Mouse (Mus musculus) midbrain, embryonic 16.5 days (tissue): Measurements from ENCODE around the gene Ttc7b. TPM values are rescaled to one million over a fixed set of nuclear protein-coding genes. Genes with fewer than 3 reads are reported as not detected.

ENCODE experiments used
- ATAC-seq: fragments of 200-750 bp; cut with Nextera tagmentation; 2 replicates; pipeline ENCODE4 v1.8.0; 2017; ENCODE audit warnings: moderate TSS enrichment
- H3K27ac ChIP-seq: fragments of 300-500 bp; sonication (generic); 2 replicates; pipeline ENCODE4 v1.5.1; 2014; ENCODE audit warnings: mild to moderate bottlenecking, low read length, mixed read lengths
- H3K27me3 ChIP-seq: fragments of 300-500 bp; sonication (generic); 2 replicates; pipeline ENCODE4 v1.6.1; 2014; ENCODE audit warnings: low read depth, low read length, mixed read lengths; ENCODE audit not compliant: control insufficient read depth, insufficient read depth
- H3K36me3 ChIP-seq: fragments of 300-500 bp; sonication (generic); 2 replicates; pipeline ENCODE4 v1.6.1; 2014; ENCODE audit warnings: mild to moderate bottlenecking, low read length, moderate library complexity, mixed read lengths; ENCODE audit not compliant: control insufficient read depth, insufficient read depth
- H3K4me1 ChIP-seq: fragments of 300-500 bp; sonication (generic); 2 replicates; pipeline ENCODE4 v1.6.1; 2014; ENCODE audit warnings: mild to moderate bottlenecking, low read length, mixed read lengths; ENCODE audit not compliant: control insufficient read depth, insufficient read depth
- H3K4me2 ChIP-seq: fragments of 300-500 bp; sonication (generic); 2 replicates; pipeline ENCODE4 v1.6.1; 2014; ENCODE audit warnings: mild to moderate bottlenecking, low read length, mixed read lengths
- H3K4me3 ChIP-seq: fragments of 300-500 bp; sonication (generic); 2 replicates; pipeline ENCODE4 v1.5.1; 2014; ENCODE audit warnings: low read depth, mild to moderate bottlenecking, low read length, moderate library complexity, mixed read lengths
- H3K9ac ChIP-seq: fragments of 300-500 bp; sonication (generic); 2 replicates; pipeline ENCODE4 v1.6.1; 2014; ENCODE audit warnings: low read depth, low read length, mixed read lengths
- H3K9me3 ChIP-seq: fragments of 300-500 bp; sonication (generic); replicated peaks from 2 replicates; pipeline ENCODE4 v1.6.1; 2014; ENCODE audit warnings: mild to moderate bottlenecking, low read length, mixed read lengths; ENCODE audit not compliant: control insufficient read depth, poor library complexity, severe bottlenecking
- WGBS: fragments of 180-500 bp; shearing (Covaris S2); extraction: QIAGEN DNeasy Blood & Tissue Kit; methylation state at CpG from one replicate; pipeline ENCODE4 v1.1.7; 2014; 5-methylcytosine and 5-hydroxymethylcytosine counted together
- polyA plus RNA-seq: library from polyadenylated mRNA; unstranded; fragments of >200 nt; fragmentation: Nextera tagmentation; extraction: Ambion mirVana; gene quantifications from 2 replicates; pipeline ENCODE4 v1.2.1, GENCODE M21; 2015

The Ttc7b gene
- polyA plus RNA-seq, 1 experiment from 2014 or later = 7.2 TPM

DNA sequence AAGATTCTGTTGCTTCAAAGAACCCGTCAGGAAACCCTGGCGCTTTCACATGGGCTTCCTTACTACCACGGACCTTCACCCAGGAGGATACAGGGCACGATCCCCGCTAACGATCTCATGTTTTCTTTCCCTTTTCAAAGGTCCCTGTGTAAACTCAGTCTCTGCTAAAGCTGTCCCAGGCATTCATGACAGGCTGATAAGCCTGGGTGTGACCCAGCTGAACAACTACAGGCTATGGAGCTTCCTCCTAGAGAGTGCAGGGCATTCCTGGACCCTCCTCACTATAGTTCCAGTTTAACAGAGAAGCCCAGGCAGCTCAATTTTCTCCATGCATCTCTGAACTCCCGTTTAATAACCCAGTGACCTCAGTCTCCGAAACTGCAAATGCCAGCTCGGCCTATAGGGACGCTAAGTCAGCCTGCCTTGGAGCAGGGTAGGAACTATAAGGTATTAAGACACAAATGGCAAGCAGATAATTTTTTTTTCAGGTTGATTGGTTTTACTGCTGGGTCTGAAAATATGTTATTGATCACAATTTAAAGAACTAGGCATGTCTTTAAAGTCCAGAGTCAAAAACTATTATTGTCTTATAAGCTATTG is 41.3 kb downstream of the Ttc7b start:
- WGBS = 73% methylated on average over 10 of the region's 10 CpGs
- ATAC-seq = no peak
- Histone ChIP-seq H3K9me3 (no peaks in the 10 kb centered on the region), H3K4me2 (no peak overlapping the region), H3K4me1 (no peaks in the 10 kb centered on the region), H3K27me3 (no peaks in the 10 kb centered on the region), H3K4me3 (no peak overlapping the region), H3K27ac (no peak overlapping the region), H3K9ac (no peak overlapping the region), H3K36me3 (no peaks in the 10 kb centered on the region)

DNA sequence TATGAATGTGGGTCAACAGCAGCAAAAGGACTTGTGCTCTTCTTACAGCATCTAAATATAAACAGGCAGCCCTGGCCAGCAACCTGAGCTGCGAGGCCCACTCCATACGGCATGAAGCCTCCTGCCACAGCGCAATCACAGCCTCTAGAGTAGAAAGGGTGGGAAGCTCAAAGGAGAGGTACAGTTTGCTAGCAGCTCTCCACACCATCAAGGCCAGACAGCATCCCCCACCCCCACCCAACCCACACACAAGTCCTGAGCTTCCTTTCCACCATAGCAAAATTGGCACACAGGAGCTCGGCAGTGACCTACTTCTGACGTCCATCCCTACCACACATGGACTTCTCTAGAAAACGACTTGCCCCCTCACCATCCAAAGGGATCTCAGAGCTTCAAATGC is 42.0 kb downstream of the Ttc7b start:
- Histone ChIP-seq H3K4me2 (no peak overlapping the region), H3K36me3 (no peaks in the 10 kb centered on the region), H3K9ac (no peak overlapping the region), H3K27ac (no peak overlapping the region), H3K9me3 (no peaks in the 10 kb centered on the region), H3K27me3 (no peaks in the 10 kb centered on the region), H3K4me1 (no peaks in the 10 kb centered on the region), H3K4me3 (no peak overlapping the region)
- WGBS = 84% methylated on average over 6 of the region's 6 CpGs
- no peak for ATAC-seq

DNA sequence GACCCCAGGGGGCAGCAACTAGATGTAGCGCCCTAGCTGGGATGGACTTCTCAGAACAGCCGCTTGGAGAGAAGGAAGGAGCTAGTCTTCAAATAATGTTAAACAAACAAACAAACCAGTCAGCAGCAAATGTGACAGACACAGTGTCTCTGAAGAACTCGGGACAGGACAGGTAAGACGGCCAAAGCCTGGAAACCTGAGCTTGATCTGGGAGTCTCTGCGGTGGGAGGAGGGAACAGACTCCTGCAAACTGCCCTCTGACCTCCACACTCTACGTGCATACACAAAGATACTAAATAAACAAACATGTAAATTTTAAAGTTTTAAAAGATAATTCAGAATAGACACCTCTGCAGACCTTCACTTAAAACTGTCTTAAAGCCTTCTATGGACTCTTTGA is 42.5 kb downstream of the Ttc7b start:
- Histone ChIP-seq H3K36me3 (no peaks in the 10 kb centered on the region), H3K27me3 (no peaks in the 10 kb centered on the region), H3K4me3 (no peak overlapping the region), H3K9me3 (no peaks in the 10 kb centered on the region), H3K9ac (no peak overlapping the region), H3K27ac (no peak overlapping the region), H3K4me2 (no peak overlapping the region), H3K4me1 (no peaks in the 10 kb centered on the region)
- ATAC-seq = no peak
- 89% methylated on average over 6 of the region's 6 CpGs for WGBS

DNA sequence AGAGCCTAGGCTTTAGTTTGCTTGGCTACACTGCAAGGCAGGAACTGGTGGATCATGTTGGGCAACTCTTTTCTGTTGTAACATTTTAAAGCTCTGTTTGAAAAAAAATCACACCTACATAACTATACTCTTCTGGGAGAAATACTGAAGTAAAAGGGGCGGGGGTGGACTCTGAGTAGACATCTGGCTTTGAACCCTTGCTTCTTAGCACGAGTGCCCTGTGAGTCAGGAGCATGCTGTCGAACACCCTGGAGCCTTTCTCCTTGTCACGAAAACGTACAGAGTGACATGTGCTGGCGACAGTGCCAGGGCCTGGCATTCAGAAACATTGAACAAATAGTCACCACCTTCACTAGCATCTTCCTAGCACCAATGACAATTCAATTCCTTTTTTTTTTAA is 43.2 kb downstream of the Ttc7b start:
- no peaks in the 10 kb centered on the region for H3K9me3 ChIP-seq

DNA sequence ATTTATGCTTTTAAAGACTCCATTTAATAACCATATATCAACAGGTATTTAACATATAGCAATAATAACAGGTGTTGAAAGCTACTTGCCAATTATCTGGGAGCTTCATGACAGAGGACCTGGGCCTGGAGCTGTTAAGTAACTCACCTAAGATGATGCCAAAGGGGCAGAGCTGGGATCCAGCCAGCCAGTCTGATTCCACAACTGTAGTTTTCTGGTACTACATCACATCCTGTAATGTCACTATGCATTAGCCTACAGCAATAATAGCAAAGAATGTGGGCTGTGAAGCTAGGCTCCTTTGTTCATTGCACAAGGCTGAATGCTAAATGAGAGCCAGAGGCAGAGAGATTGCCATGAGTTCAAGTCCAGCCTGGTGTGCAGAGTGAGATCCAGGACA is 44.3 kb downstream of the Ttc7b start:
- H3K4me1 ChIP-seq = no peaks in the 10 kb centered on the region
- no peak overlapping the region for H3K4me2 ChIP-seq
- no peak overlapping the region for H3K9ac ChIP-seq
- ATAC-seq = no peak
- no peak overlapping the region for H3K4me3 ChIP-seq
- no peaks in the 10 kb centered on the region for H3K27me3 ChIP-seq
- no peaks in the 10 kb centered on the region for H3K36me3 ChIP-seq
- no peaks in the 10 kb centered on the region for H3K9me3 ChIP-seq
- H3K27ac ChIP-seq = no peak overlapping the region

More for the DNA sequence above, 43.2 kb downstream of the Ttc7b start:
- H3K27me3 ChIP-seq = no peaks in the 10 kb centered on the region
- no peak overlapping the region for H3K4me2 ChIP-seq
- H3K9ac ChIP-seq = no peak overlapping the region
- no peaks in the 10 kb centered on the region for H3K4me1 ChIP-seq
- H3K4me3 ChIP-seq = no peak overlapping the region
- no peak for ATAC-seq
- 92% methylated on average over 6 of the region's 6 CpGs for WGBS
- H3K27ac ChIP-seq = no peak overlapping the region
- H3K36me3 ChIP-seq = no peaks in the 10 kb centered on the region

DNA sequence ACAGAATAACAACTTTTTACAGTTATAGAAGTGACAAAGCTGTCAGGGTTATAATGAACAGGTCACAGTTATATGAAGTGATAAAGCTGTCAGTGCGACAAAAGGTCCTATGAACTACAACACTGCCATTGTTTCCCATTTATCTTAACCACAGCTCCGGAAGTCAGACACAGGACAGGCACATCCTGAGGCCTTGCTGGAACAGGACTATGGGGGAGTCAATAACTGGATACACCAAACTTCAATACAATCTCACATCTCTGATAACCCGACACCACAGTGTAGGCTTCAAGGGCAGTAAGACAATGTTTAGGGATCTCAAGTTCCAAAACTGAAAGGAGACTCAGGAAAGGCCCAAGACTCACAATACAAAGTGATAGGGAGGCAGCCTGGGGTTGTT is 45.1 kb downstream of the Ttc7b start:
- Histone ChIP-seq H3K27me3 (no peaks in the 10 kb centered on the region), H3K9ac (no peak overlapping the region), H3K9me3 (no peaks in the 10 kb centered on the region), H3K4me2 (no peak overlapping the region), H3K27ac (no peak overlapping the region), H3K36me3 (no peaks in the 10 kb centered on the region), H3K4me3 (no peak overlapping the region), H3K4me1 (no peaks in the 10 kb centered on the region)
- WGBS = 78% methylated on average over 3 of the region's 3 CpGs
- no peak for ATAC-seq

DNA sequence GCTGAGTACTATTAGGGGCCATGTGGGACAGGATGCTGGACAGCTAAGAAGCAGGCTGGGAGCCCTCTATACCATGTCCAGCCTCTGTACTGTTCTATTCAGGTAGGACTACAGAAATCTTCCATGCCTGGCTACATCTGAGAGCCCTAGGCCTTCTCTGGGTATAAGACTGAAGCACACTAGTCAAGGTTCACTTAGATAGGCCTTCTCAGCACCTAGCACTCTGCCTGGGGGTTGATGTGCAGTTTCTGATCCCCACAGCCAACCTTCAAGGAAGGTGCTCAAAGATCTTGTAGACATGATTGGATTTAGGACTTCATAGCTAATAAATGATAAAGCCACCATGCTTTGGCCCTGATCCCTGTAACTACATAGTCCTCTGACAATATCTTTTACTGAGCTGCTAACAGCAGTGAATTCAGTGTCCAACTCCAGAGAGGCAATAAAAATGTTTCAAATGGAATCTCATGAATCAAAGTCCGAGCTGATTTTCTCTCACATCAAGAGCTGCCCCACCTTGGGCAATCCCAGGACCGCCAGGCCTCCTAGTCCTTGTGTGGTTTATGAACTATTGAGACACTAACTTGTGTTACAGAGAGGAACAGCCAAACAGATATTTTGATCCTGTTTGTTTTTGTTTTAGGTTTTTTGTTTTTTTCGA is 45.8 kb downstream of the Ttc7b start:
- H3K36me3 ChIP-seq = no peaks in the 10 kb centered on the region
- no peaks in the 10 kb centered on the region for H3K9me3 ChIP-seq
- no peak overlapping the region for H3K9ac ChIP-seq
- H3K27ac ChIP-seq = no peak overlapping the region
- WGBS = 90% methylated on average over 3 of the region's 3 CpGs
- H3K4me1 ChIP-seq = no peaks in the 10 kb centered on the region
- ATAC-seq = no peak
- H3K4me2 ChIP-seq = no peak overlapping the region
- no peak overlapping the region for H3K4me3 ChIP-seq
- no peaks in the 10 kb centered on the region for H3K27me3 ChIP-seq

DNA sequence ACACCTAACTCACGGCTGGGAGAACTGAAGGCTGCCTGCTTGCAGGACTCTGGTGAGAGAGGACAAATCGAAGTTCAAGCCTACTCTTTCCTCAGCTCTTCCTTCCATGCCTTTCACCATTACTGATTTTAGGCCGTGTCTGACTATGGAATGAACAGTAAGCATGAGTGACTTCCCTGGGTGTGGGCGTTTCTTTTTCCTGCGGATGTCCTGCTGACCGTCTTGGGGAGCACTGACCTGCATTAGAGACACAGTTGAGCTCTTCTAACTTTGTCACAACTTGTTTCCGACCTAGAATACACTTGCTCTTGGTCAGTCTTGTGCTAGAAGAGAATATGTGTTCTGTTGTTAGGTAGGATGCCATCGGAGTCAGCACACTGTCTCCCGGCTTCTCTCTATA is 50.3 kb downstream of the Ttc7b start:
- Histone ChIP-seq H3K36me3 (no peaks in the 10 kb centered on the region), H3K9ac (no peak overlapping the region)
- 82% methylated on average over 9 of the region's 9 CpGs for WGBS

DNA sequence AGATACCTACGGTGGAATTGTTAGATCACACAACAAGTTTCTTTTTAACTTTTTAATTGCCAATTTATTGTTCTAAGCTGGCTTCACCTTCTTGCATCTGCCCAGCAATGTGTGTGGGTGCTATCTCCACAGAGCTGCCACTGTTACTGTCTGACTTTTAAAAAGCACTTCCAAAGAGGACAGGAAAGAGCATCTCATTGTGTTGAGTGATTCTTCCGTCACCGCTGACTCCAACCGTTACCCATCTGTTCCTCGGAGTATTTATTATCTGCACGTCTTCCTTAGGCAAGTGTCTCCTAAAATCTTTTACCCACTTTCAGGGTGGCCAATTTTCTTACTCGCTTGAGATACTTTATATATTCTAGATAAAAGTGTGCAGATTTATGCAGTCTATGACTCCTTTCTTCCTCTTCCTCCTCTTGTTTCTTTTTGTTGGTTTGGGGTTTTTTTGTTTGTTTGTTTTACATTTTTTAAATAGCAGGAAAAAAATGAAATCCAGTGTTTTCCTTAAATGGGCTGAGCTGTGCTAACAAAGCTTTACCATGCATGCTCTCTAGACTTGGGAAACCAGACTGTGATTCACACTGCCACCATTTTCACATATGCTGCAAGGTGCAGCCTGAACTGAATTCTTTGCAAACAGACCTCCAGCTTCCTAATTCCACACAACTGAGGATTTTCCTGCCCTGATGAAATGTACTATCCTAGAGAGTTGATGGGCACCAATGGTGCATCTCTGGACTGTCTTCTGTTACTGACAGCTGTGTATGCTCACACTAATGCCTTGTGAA is 50.9 kb downstream of the Ttc7b start:
- Histone ChIP-seq H3K9me3 (no peaks in the 10 kb centered on the region), H3K27ac (no peak overlapping the region), H3K4me2 (no peak overlapping the region), H3K9ac (no peak overlapping the region), H3K4me3 (no peak overlapping the region), H3K36me3 (no peaks in the 10 kb centered on the region), H3K4me1 (no peaks in the 10 kb centered on the region), H3K27me3 (no peaks in the 10 kb centered on the region)
- ATAC-seq = no peak
- WGBS = 75% methylated on average over 7 of the region's 7 CpGs

More for the DNA sequence above, 50.3 kb downstream of the Ttc7b start:
- Histone ChIP-seq H3K9me3 (no peaks in the 10 kb centered on the region), H3K27me3 (no peaks in the 10 kb centered on the region), H3K27ac (no peak overlapping the region), H3K4me3 (no peak overlapping the region), H3K4me2 (no peak overlapping the region), H3K4me1 (no peaks in the 10 kb centered on the region)
- ATAC-seq = no peak
